Mouse (Mus musculus): Measurements from ENCODE around the gene Nsd1. TPM values are rescaled to one million over a fixed set of nuclear protein-coding genes. Genes with fewer than 3 reads are reported as not detected.
A peak's percentile ranks its signal among the peaks of the same experiment; 100 is the strongest.

Gene Nsd1
- polyA plus RNA-seq, 1 experiment from 2014 or later = 15.1 TPM

GRCm38 (mm10) chr13:55255052-55255652 lies 45.6 kb downstream of the Nsd1 start:
- POLR2A ChIA-PET = interaction anchor here (0.6 kb wide), 1 partner anchor 386 kb away, joined by 4 read pairs; no protein-coding TSS in a partner anchor
- no peak for DNase-seq (ENCODE audit: low read depth, low spot score)
- CTCF ChIA-PET = interaction anchor here (0.9 to 1.5 kb wide), 2 partner anchors 8 to 51 kb away, joined by 3 to 4 read pairs; no protein-coding TSS in a partner anchor

GRCm38 (mm10) chr13:55258651-55259050 lies 49.1 kb downstream of the Nsd1 start:
- H3K27me3 ChIP-seq = no peaks in the 10 kb centered on the region
- ATAC-seq = no peak
- in situ Hi-C loops (cut with MboI; ENCODE audit: low pct_unique_long_range_greater_than_20kb) = no loop called here
- DNase-seq (ENCODE audit: low read depth, low spot score) = no peak
- peak; percentile 24 for TF ChIP-seq CTCF (IDR thresholded peaks at IDR 0.05)
- CTCF ChIA-PET = interaction anchor here (1.2 to 1.7 kb wide), 3 partner anchors 36 to 92 kb away, joined by 3 read pairs; no protein-coding TSS in a partner anchor
- POLR2A ChIA-PET = no interaction called here

More at GRCm38 (mm10) chr13:55255052-55255652, 45.6 kb downstream of the Nsd1 start:
- no peak for TF ChIP-seq CTCF (IDR thresholded peaks at IDR 0.05)
- no peak for ATAC-seq
- H3K27me3 ChIP-seq = no peaks in the 10 kb centered on the region
- in situ Hi-C loops (cut with MboI; ENCODE audit: low pct_unique_long_range_greater_than_20kb) = no loop called here

GRCm38 (mm10) chr13:55261521-55261920 lies 51.9 kb downstream of the Nsd1 start:
- ChIA-PET CTCF (interaction anchor here (1.0 kb wide), 1 partner anchor 12 kb away, joined by 3 read pairs; no protein-coding TSS in a partner anchor), POLR2A (no interaction called here)
- in situ Hi-C loops (cut with MboI; ENCODE audit: low pct_unique_long_range_greater_than_20kb) = no loop called here
- H3K27me3 ChIP-seq = no peaks in the 10 kb centered on the region
- ATAC-seq (no peak), DNase-seq (ENCODE audit: low read depth, low spot score) (no peak)
- no peak for TF ChIP-seq CTCF (IDR thresholded peaks at IDR 0.05)

- CTCF ChIA-PET = no interaction called here
- in situ Hi-C loops (cut with MboI; ENCODE audit: low pct_unique_long_range_greater_than_20kb) = no loop called here
- no peak for TF ChIP-seq CTCF (IDR thresholded peaks at IDR 0.05)
- no peaks in the 10 kb centered on the region for H3K27me3 ChIP-seq
- POLR2A ChIA-PET = no interaction called here
- no peak for ATAC-seq
- no peak for DNase-seq (ENCODE audit: low read depth, low spot score)
Measured at GRCm38 (mm10) chr13:55262096-55262495, 52.5 kb downstream of the Nsd1 start.

- DNase-seq (ENCODE audit: low read depth, low spot score) = no peak
- no peak for TF ChIP-seq CTCF (IDR thresholded peaks at IDR 0.05)
- CTCF ChIA-PET = no interaction called here
- in situ Hi-C loops (cut with MboI; ENCODE audit: low pct_unique_long_range_greater_than_20kb) = no loop called here
- POLR2A ChIA-PET = no interaction called here
- H3K27me3 ChIP-seq = no peaks in the 10 kb centered on the region
- no peak for ATAC-seq
Measured at GRCm38 (mm10) chr13:55277203-55277602, 67.6 kb downstream of the Nsd1 start.

- ChIA-PET CTCF (no interaction called here), POLR2A (no interaction called here)
- no peak for TF ChIP-seq CTCF (IDR thresholded peaks at IDR 0.05)
- H3K27me3 ChIP-seq = no peaks in the 10 kb centered on the region
- in situ Hi-C loops (cut with MboI; ENCODE audit: low pct_unique_long_range_greater_than_20kb) = no loop called here
- DNase-seq (ENCODE audit: low read depth, low spot score) (no peak), ATAC-seq (no peak)
Measured at GRCm38 (mm10) chr13:55277646-55278045, 68.1 kb downstream of the Nsd1 start.

GRCm38 (mm10) chr13:55288854-55289253 lies 79.3 kb downstream of the Nsd1 start:
- ATAC-seq (no peak), DNase-seq (ENCODE audit: low read depth, low spot score) (no peak)
- POLR2A ChIA-PET = interaction anchor here (1.1 kb wide), 1 partner anchor 13 kb away, joined by 4 read pairs; no protein-coding TSS in a partner anchor
- CTCF ChIA-PET = interaction anchor here (1.1 to 1.3 kb wide), 4 partner anchors 9 to 47 kb away, joined by 3 read pairs; partner anchors contain the start of gene Mxd3
- H3K27me3 ChIP-seq = no peaks in the 10 kb centered on the region
- in situ Hi-C loops (cut with MboI; ENCODE audit: low pct_unique_long_range_greater_than_20kb) = no loop called here
- peak; percentile 10 for TF ChIP-seq CTCF (IDR thresholded peaks at IDR 0.05)

- no peak for ATAC-seq
- no peak for TF ChIP-seq CTCF (IDR thresholded peaks at IDR 0.05)
- H3K27me3 ChIP-seq = no peaks in the 10 kb centered on the region
- no peak for DNase-seq (ENCODE audit: low read depth, low spot score)
- ChIA-PET POLR2A (interaction anchor here (0.6 kb wide), 1 partner anchor 800 kb away, joined by 4 read pairs; no protein-coding TSS in a partner anchor), CTCF (no interaction called here)
- in situ Hi-C loops (cut with MboI; ENCODE audit: low pct_unique_long_range_greater_than_20kb) = no loop called here
Measured at GRCm38 (mm10) chr13:55296760-55297159, 87.2 kb downstream of the Nsd1 start.

- ATAC-seq (peak; percentile 67), DNase-seq (ENCODE audit: low read depth, low spot score) (no peak)
- in situ Hi-C loops (cut with MboI; ENCODE audit: low pct_unique_long_range_greater_than_20kb) = no loop called here
- H3K27me3 ChIP-seq = no peaks in the 10 kb centered on the region
- no peak for TF ChIP-seq CTCF (IDR thresholded peaks at IDR 0.05)
- POLR2A ChIA-PET = no interaction called here
- CTCF ChIA-PET = no interaction called here
Measured at GRCm38 (mm10) chr13:55300913-55301312, 91.3 kb downstream of the Nsd1 start.

GRCm38 (mm10) chr13:55312028-55312630 lies 102.5 kb downstream of the Nsd1 start:
- CTCF ChIA-PET = interaction anchor here (1.2 to 1.5 kb wide), 2 partner anchors 8 kb away, joined by 3 read pairs; partner anchors contain the start of gene Prelid1
- ATAC-seq (no peak), DNase-seq (ENCODE audit: low read depth, low spot score) (no peak)
- H3K27me3 ChIP-seq = no peaks in the 10 kb centered on the region
- in situ Hi-C loops (cut with MboI; ENCODE audit: low pct_unique_long_range_greater_than_20kb) = no loop called here
- TF ChIP-seq CTCF (IDR thresholded peaks at IDR 0.05) = no peak
- POLR2A ChIA-PET = interaction anchor here (0.6 kb wide), 1 partner anchor 47 kb away, joined by 4 read pairs; no protein-coding TSS in a partner anchor

GRCm38 (mm10) chr13:55313051-55313450 lies 103.5 kb downstream of the Nsd1 start:
- no peak for TF ChIP-seq CTCF (IDR thresholded peaks at IDR 0.05)
- CTCF ChIA-PET = interaction anchor here (1.2 kb wide), 1 partner anchor 9 kb away, joined by 3 read pairs; no protein-coding TSS in a partner anchor
- in situ Hi-C loops (cut with MboI; ENCODE audit: low pct_unique_long_range_greater_than_20kb) = no loop called here
- DNase-seq (ENCODE audit: low read depth, low spot score) (no peak), ATAC-seq (peak; percentile 39)
- no peaks in the 10 kb centered on the region for H3K27me3 ChIP-seq
- POLR2A ChIA-PET = no interaction called here
